Comparison of ENCODE assay signal across 20 mouse cellular contexts in the genomic region with DNA sequence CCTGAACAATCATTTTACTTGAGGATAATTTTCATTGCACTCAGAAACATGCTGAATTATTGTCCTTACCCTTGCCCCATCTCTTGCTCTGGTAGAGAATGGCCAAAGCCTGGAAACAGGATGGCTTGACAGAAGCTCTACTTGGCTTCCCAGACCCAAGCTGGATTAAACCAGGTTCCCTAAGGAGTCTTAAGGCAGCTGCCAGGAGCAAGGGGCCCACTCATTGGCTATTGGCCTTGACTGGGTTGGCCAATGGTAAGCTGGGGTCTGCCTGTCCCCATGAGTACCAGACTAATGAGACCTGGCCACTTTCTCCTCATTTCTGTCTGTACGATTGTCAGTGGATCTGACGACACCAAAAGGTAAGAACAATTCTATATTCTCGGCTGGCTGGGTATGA. TPM values are rescaled to one million over a fixed set of nuclear protein-coding genes. Genes with fewer than 3 reads are reported as not detected.
DNase-seq lines count a peak whose midpoint lies in the region; ATAC-seq and TF ChIP-seq lines count a peak whose summit lies in the region.
"Had no signal": no experiment of that assay in that cellular context is flagged by ENCODE, and none has a peak within 500 bp of the region (broad histone marks: within the 10 kb centered on the region; RNA-seq: fewer than 3 reads in every experiment).

A gene (plus strand): TSS at position 257 of the 400 bp plus-strand sequence.

- no peaks in the 10 kb centered on the region for H3K4me1 ChIP-seq in testis, adult 2 months (ENCODE audit: control insufficient read depth, insufficient read depth, low read length)
- H3K4me1 ChIP-seq in midbrain, embryonic 13.5 days (replicated peaks) = no peaks in the 10 kb centered on the region
- H3K4me1 ChIP-seq: forebrain, embryonic 13.5 days; hindbrain, embryonic 10.5 days; stomach, embryonic 15.5 days had no signal

- no peak for DNase-seq in gastrocnemius, postnatal 10 days
- DNase-seq in gastrocnemius, postnatal 14 days = no peak
- no peak for DNase-seq in testis, postnatal 14 days (ENCODE audit: low spot score)
- peak; percentile 51 for DNase-seq in adrenal gland, postnatal 14 days
- no peak for DNase-seq in layer of hippocampus, adult 2 months (ENCODE audit: low spot score in 2 of 2)
- DNase-seq: cerebellum, adult 2 months; kidney, adult 18-20 months; kidney, postnatal 25 days; spleen, adult 18-20 months; thymus, postnatal 36 days had no signal

- no peaks in the 10 kb centered on the region for H3K9me3 ChIP-seq in midbrain, embryonic 13.5 days
- H3K9me3 ChIP-seq: forebrain, embryonic 13.5 days; hindbrain, embryonic 10.5 days; stomach, embryonic 15.5 days had no signal

- no peaks in the 10 kb centered on the region for H3K36me3 ChIP-seq in testis, adult 2 months (ENCODE audit: control insufficient read depth, insufficient read depth, low read length)
- no peaks in the 10 kb centered on the region for H3K36me3 ChIP-seq in midbrain, embryonic 13.5 days
- H3K36me3 ChIP-seq: hindbrain, embryonic 10.5 days; stomach, embryonic 15.5 days had no signal

- no peaks in the 10 kb centered on the region for H3K27me3 ChIP-seq in testis, adult 2 months (ENCODE audit: control insufficient read depth, insufficient read depth, low read length)
- no peaks in the 10 kb centered on the region for H3K27me3 ChIP-seq in midbrain, embryonic 13.5 days
- H3K27me3 ChIP-seq: forebrain, embryonic 13.5 days; stomach, embryonic 15.5 days had no signal

- WGBS in midbrain, embryonic 13.5 days = 89% methylated on average over 3 of the region's 3 CpGs

- H3K9ac ChIP-seq in midbrain, embryonic 13.5 days (replicated peaks) = no peak within 1 kb of the TSS
- H3K9ac ChIP-seq: forebrain, embryonic 13.5 days; stomach, embryonic 15.5 days had no signal

- H3K27ac ChIP-seq in testis, adult 2 months (ENCODE audit: control insufficient read depth, insufficient read depth, low read depth, low read length) = no peak within 1 kb of the TSS
- H3K27ac ChIP-seq in layer of hippocampus, adult 2 months = no peak within 1 kb of the TSS
- H3K27ac ChIP-seq in midbrain, embryonic 13.5 days = no peak within 1 kb of the TSS
- H3K27ac ChIP-seq: forebrain, embryonic 13.5 days; hindbrain, embryonic 10.5 days; stomach, embryonic 15.5 days had no signal

- intact Hi-C loops in gastrocnemius, postnatal 14 days (cut with DNase I; ENCODE audit: low total_unique reads) = loop anchor here (5.0 kb wide), 1 partner anchor 256 kb away; no protein-coding TSS in a partner anchor

- TF ChIP-seq POLR2A in testis, adult 2 months (IDR thresholded peaks at IDR 0.05; ENCODE audit: control insufficient read depth, low read depth, low read length) = no peak

- no peak for ATAC-seq in midbrain, embryonic 13.5 days
- ATAC-seq: forebrain, embryonic 13.5 days had no signal

- H3K4me2 ChIP-seq in midbrain, embryonic 13.5 days (replicated peaks) = no peak within 1 kb of the TSS
- H3K4me2 ChIP-seq: forebrain, embryonic 13.5 days; stomach, embryonic 15.5 days had no signal

- H3K4me3 ChIP-seq in testis, adult 2 months (ENCODE audit: control insufficient read depth, low read depth, low read length) = no peak within 1 kb of the TSS
- no peak within 1 kb of the TSS for H3K4me3 ChIP-seq in layer of hippocampus, adult 2 months
- H3K4me3 ChIP-seq in midbrain, embryonic 13.5 days (replicated peaks) = no peak within 1 kb of the TSS
- H3K4me3 ChIP-seq: forebrain, embryonic 13.5 days; hindbrain, embryonic 10.5 days; stomach, embryonic 15.5 days had no signal

- no peak for TF ChIP-seq CTCF in testis, adult 2 months (IDR thresholded peaks at IDR 0.05; ENCODE audit: control insufficient read depth, insufficient read depth, insufficient replicate concordance, low read depth, low read length)
- TF ChIP-seq CTCF in layer of hippocampus, adult 2 months (conservative IDR thresholded peaks at IDR 0.05) = no peak

RNA-seq across cellular contexts. Expression of the gene that starts here (rescaled TPM):
- 10 to 100 TPM; 12.4 to 15.1 TPM for total RNA-seq in gastrocnemius, postnatal 10 days (2021)
- 1 to 10 TPM in 1 of 2 experiments, under 1 TPM in 1; 0.93 to 3.9 TPM for total RNA-seq in gastrocnemius, postnatal 14 days (2021)
- polyA plus RNA-seq in testis, adult 2 months (2012; rRNA removed) = 14.2 and 16.1 TPM in 2 replicates
- total RNA-seq in adrenal gland, postnatal 14 days (2021) = 317 and 319 TPM in 2 replicates
- not detected for total RNA-seq in layer of hippocampus, adult 2 months (2021)
- polyA plus RNA-seq in midbrain, embryonic 13.5 days (2015; fragmentation: Nextera tagmentation; extraction: Ambion mirVana) = 0.12 TPM in 1 of 2 replicates, not detected in the other
- total RNA-seq: layer of hippocampus, postnatal 10 days; left cerebral cortex, postnatal 10 days had no signal
- polyA plus RNA-seq: C2C12; forebrain, embryonic 13.5 days; hindbrain, embryonic 10.5 days; liver, embryonic 16.5 days; neural tube, embryonic 11.5 days; stomach, embryonic 15.5 days had no signal

Comparison
In these comparisons a context has a peak if more than half of its experiments do, and no peak if none do; other contexts are left out.
1. RNA of the gene that starts here (total RNA-seq): 317 to 319 TPM in adrenal gland, postnatal 14 days; 12.4 to 15.1 TPM in gastrocnemius, postnatal 10 days, 0.93 to 3.9 TPM in gastrocnemius, postnatal 14 days and not detected in layer of hippocampus, adult 2 months; every median in the first group is over 10 times any median in the second.
2. RNA of the gene that starts here (polyA plus RNA-seq): 14.2 to 16.1 TPM in testis, adult 2 months; 0.12 TPM in midbrain, embryonic 13.5 days; every median in the first group is over 10 times any median in the second.